Mouse (Mus musculus) myocyte (in vitro differentiated cells): ENCODE measurements around the gene 1810010D01Rik.

ENCODE experiments used
- CEBPB ChIP-seq: IDR thresholded peaks from 2 replicates; pipeline ENCODE4 v1.6.1; 2011; ENCODE audit warnings: mild to moderate bottlenecking, moderate library complexity; ENCODE audit not compliant: poor library complexity, insufficient read depth, severe bottlenecking
- E2F4 ChIP-seq: IDR thresholded peaks from one replicate; pipeline ENCODE4 v1.6.1; 2011; ENCODE audit warnings: mild to moderate bottlenecking, control low read depth, moderate library complexity; ENCODE audit not compliant: insufficient read depth
- MAX ChIP-seq: IDR thresholded peaks from one replicate; pipeline ENCODE4 v1.6.1; 2011; ENCODE audit warnings: low read depth, mild to moderate bottlenecking, control low read depth
- MYOG ChIP-seq, 3 experiments: IDR thresholded peaks; one replicate each; pipeline ENCODE4 v1.6.1; 2011; ENCODE audit warnings: control low read depth in 2 of 3, low read depth in 2 of 3, mild to moderate bottlenecking in 2 of 3; ENCODE audit not compliant: insufficient read length in 2 of 3, control insufficient read depth in 1 of 3, insufficient read depth in 1 of 3
- POLR2A ChIP-seq: IDR thresholded peaks from one replicate; pipeline ENCODE4 v1.6.1; 2011; ENCODE audit warnings: low read depth, mild to moderate bottlenecking, control low read depth, moderate library complexity; ENCODE audit not compliant: insufficient read length
- POLR2AphosphoS2 ChIP-seq: IDR thresholded peaks from one replicate; pipeline ENCODE4 v1.6.1; 2011; ENCODE audit warnings: low read depth, control low read depth; ENCODE audit not compliant: insufficient read length
- SRF ChIP-seq: IDR thresholded peaks from one replicate; pipeline ENCODE4 v1.6.1; 2011; ENCODE audit warnings: low read depth; ENCODE audit not compliant: control insufficient read depth, insufficient read length
- USF1 ChIP-seq: IDR thresholded peaks from one replicate; pipeline ENCODE4 v1.6.1; 2011; ENCODE audit warnings: low read depth, mild to moderate bottlenecking, control low read depth, moderate library complexity

- no peak for TF ChIP-seq POLR2A
- TF ChIP-seq SRF, result no peak
- no peak for TF ChIP-seq E2F4
- TF ChIP-seq USF1, result no peak
- no peak for TF ChIP-seq POLR2AphosphoS2
- TF ChIP-seq MYOG (IDR thresholded peaks at IDR 0.05; ENCODE audit: control insufficient read depth in 1 of 3, insufficient read depth in 1 of 3, insufficient read length in 2 of 3, low read depth in 2 of 3), result no peak
- TF ChIP-seq MAX, result no peak
- TF ChIP-seq CEBPB, result no peak
Measured at GRCm38 (mm10) chr7:145181376-145182034, 26.4 kb downstream of the 1810010D01Rik start.
